Mouse (Mus musculus): ENCODE measurements around the gene Haus5.

DNA sequence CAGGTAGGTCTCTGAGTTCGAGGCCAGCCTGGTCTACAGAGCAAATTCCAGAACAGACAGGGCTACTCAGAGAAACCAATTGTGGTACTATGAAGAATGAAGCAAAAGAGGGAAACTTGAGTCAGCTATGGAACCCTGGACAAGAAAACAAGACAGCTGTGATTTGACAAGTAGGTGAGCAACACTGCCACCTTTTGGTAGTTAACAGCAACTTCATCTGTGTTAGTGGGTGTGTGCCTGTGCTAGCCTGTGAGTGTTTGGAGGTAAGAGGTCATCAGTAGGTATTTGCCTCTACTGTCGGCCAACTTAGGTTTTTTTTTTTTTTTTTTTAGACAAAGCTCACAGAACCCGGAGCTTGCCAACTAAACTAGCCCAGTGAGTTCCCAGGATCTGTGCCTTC is 4.4 kb upstream of the Haus5 start:
- TF ChIP-seq CTCF (IDR thresholded peaks at IDR 0.05; ENCODE audit: low read depth) = peak; percentile 78
- no peak for TF ChIP-seq EP300 (IDR thresholded peaks at IDR 0.05; ENCODE audit: low read depth)
